In genomic region chr4:12263746-12264145, GRCm38 (mm10) we compare ENCODE assay signal across 22 mouse cellular contexts.
DNase-seq lines count a peak whose midpoint lies in the region; ATAC-seq and TF ChIP-seq lines count a peak whose summit lies in the region.
"Had no signal": no experiment of that assay in that cellular context is flagged by ENCODE, and none has a peak within 500 bp of the region (broad histone marks: within the 10 kb centered on the region; RNA-seq: fewer than 3 reads in every experiment).

No protein-coding gene starts in this region.

- no peak overlapping the region for H3K9ac ChIP-seq in embryonic facial prominence, embryonic 13.5 days
- no peak overlapping the region for H3K9ac ChIP-seq in forebrain, embryonic 15.5 days (replicated peaks)
- no peak overlapping the region for H3K9ac ChIP-seq in hindbrain, embryonic 16.5 days (ENCODE audit: low read depth, low read length)
- no peak overlapping the region for H3K9ac ChIP-seq in neural tube, embryonic 12.5 days
- no peak overlapping the region for H3K9ac ChIP-seq in stomach, postnatal 0 days (ENCODE audit: low read length)
- H3K9ac ChIP-seq: embryonic facial prominence, embryonic 15.5 days; heart, embryonic 12.5 days had no signal

- no peak for TF ChIP-seq EP300 in stomach, postnatal 0 days (optimal IDR thresholded peaks at IDR 0.05)

- ATAC-seq in embryonic facial prominence, embryonic 13.5 days (ENCODE audit: insufficient number of reproducible peaks, insufficient read depth, low FRiP score, low TSS enrichment, low read depth) = 0 out of 2 replicates have a peak, but pooled peaks have one; percentile 15
- ATAC-seq in forebrain, embryonic 15.5 days (replicated peaks) = peak; percentile 69
- peak; percentile 41; the same call in 1 of the 2 replicates for ATAC-seq in hindbrain, embryonic 16.5 days
- 0 out of 2 replicates have a peak, but pooled peaks have one; percentile 39 for ATAC-seq in neural tube, embryonic 12.5 days (ENCODE audit: low FRiP score, low read depth)
- ATAC-seq in stomach, postnatal 0 days (ENCODE audit: low FRiP score, low TSS enrichment) = no peak
- ATAC-seq: inflammation-experienced regulatory T-cells, adult 6 months; Patski had no signal

- H3K27me3 ChIP-seq in embryonic facial prominence, embryonic 13.5 days = no peaks in the 10 kb centered on the region
- no peaks in the 10 kb centered on the region for H3K27me3 ChIP-seq in embryonic facial prominence, embryonic 10.5 days (replicated peaks; ENCODE audit: low read depth, poor library complexity, severe bottlenecking)
- H3K27me3 ChIP-seq in forebrain, embryonic 15.5 days = no peaks in the 10 kb centered on the region
- H3K27me3 ChIP-seq in hindbrain, embryonic 16.5 days (replicated peaks; ENCODE audit: control insufficient read depth, insufficient read depth, low read length) = no peaks in the 10 kb centered on the region
- no peaks in the 10 kb centered on the region for H3K27me3 ChIP-seq in neural tube, embryonic 12.5 days (replicated peaks)
- no peaks in the 10 kb centered on the region for H3K27me3 ChIP-seq in stomach, postnatal 0 days (ENCODE audit: control insufficient read depth, insufficient read depth, low read length)
- H3K27me3 ChIP-seq: embryonic facial prominence, embryonic 15.5 days; heart, embryonic 12.5 days had no signal

- H3K4me3 ChIP-seq in embryonic facial prominence, embryonic 13.5 days = no peak overlapping the region
- H3K4me3 ChIP-seq in embryonic facial prominence, embryonic 10.5 days = no peak overlapping the region
- no peak overlapping the region for H3K4me3 ChIP-seq in forebrain, embryonic 15.5 days
- H3K4me3 ChIP-seq in hindbrain, embryonic 16.5 days (ENCODE audit: low read length) = no peak overlapping the region
- no peak overlapping the region for H3K4me3 ChIP-seq in neural tube, embryonic 12.5 days
- H3K4me3 ChIP-seq in stomach, postnatal 0 days (ENCODE audit: low read depth, low read length) = no peak overlapping the region
- H3K4me3 ChIP-seq in left cerebral cortex, adult 2 months = no peak overlapping the region
- H3K4me3 ChIP-seq: embryonic facial prominence, embryonic 15.5 days; gastrocnemius, adult 2 months; heart, embryonic 12.5 days had no signal

- no peak for TF ChIP-seq CTCF in stomach, postnatal 0 days (IDR thresholded peaks at IDR 0.05; ENCODE audit: low read depth)
- no peak for TF ChIP-seq CTCF in left cerebral cortex, adult 2 months (IDR thresholded peaks at IDR 0.05)

- intact Hi-C loops in left cerebral cortex, adult 2 months (cut with DNase I) = no loop called here

- H3K4me1 ChIP-seq in embryonic facial prominence, embryonic 13.5 days = no peaks in the 10 kb centered on the region
- H3K4me1 ChIP-seq in embryonic facial prominence, embryonic 10.5 days = no peaks in the 10 kb centered on the region
- peaks cover 8% of the 10 kb centered on the region; the same call in 1 of the 2 replicates for H3K4me1 ChIP-seq in forebrain, embryonic 15.5 days
- H3K4me1 ChIP-seq in hindbrain, embryonic 16.5 days (ENCODE audit: control insufficient read depth, insufficient read depth, low read depth, low read length) = peaks cover 5% of the 10 kb centered on the region; the same call in 1 of the 2 replicates
- H3K4me1 ChIP-seq in neural tube, embryonic 12.5 days = no peaks in the 10 kb centered on the region
- H3K4me1 ChIP-seq in stomach, postnatal 0 days (replicated peaks; ENCODE audit: control insufficient read depth, insufficient read depth) = no peaks in the 10 kb centered on the region
- H3K4me1 ChIP-seq: embryonic facial prominence, embryonic 15.5 days; heart, embryonic 12.5 days had no signal

- no peaks in the 10 kb centered on the region for H3K9me3 ChIP-seq in embryonic facial prominence, embryonic 13.5 days
- no peaks in the 10 kb centered on the region for H3K9me3 ChIP-seq in embryonic facial prominence, embryonic 10.5 days
- H3K9me3 ChIP-seq in forebrain, embryonic 15.5 days = no peaks in the 10 kb centered on the region
- no peaks in the 10 kb centered on the region for H3K9me3 ChIP-seq in hindbrain, embryonic 16.5 days (ENCODE audit: control insufficient read depth, low read length)
- H3K9me3 ChIP-seq in neural tube, embryonic 12.5 days = no peaks in the 10 kb centered on the region
- H3K9me3 ChIP-seq in stomach, postnatal 0 days (ENCODE audit: control insufficient read depth, low read length) = no peaks in the 10 kb centered on the region
- H3K9me3 ChIP-seq: embryonic facial prominence, embryonic 15.5 days; heart, embryonic 12.5 days had no signal

- no peak for DNase-seq in embryonic facial prominence, embryonic 10.5 days (ENCODE audit: low spot score)
- no peak for DNase-seq in stomach, postnatal 0 days (ENCODE audit: low spot score)
- DNase-seq in adrenal gland, adult 18-20 months (ENCODE audit: low spot score in 2 of 2) = no peak
- no peak for DNase-seq in left cerebral cortex, adult 2 months (ENCODE audit: extremely low spot score in 1 of 2, low spot score in 2 of 2)
- DNase-seq: adrenal gland, postnatal 14 days; gastrocnemius, adult 2 months; heart, postnatal 14 days; kidney, adult 2 months; kidney, postnatal 14 days; lung, adult 2 months; right cerebral cortex, postnatal 14 days; spleen, adult 18-20 months; thymus, adult 18-20 months had no signal

- no peak overlapping the region for H3K4me2 ChIP-seq in embryonic facial prominence, embryonic 13.5 days
- H3K4me2 ChIP-seq in forebrain, embryonic 15.5 days (replicated peaks) = no peak overlapping the region
- no peak overlapping the region; the same call in 1 of the 2 replicates for H3K4me2 ChIP-seq in hindbrain, embryonic 16.5 days (ENCODE audit: low read length)
- H3K4me2 ChIP-seq in neural tube, embryonic 12.5 days (replicated peaks) = no peak overlapping the region
- no peak overlapping the region for H3K4me2 ChIP-seq in stomach, postnatal 0 days (replicated peaks; ENCODE audit: low read depth)
- H3K4me2 ChIP-seq: embryonic facial prominence, embryonic 15.5 days; heart, embryonic 12.5 days; liver, embryonic 11.5 days had no signal

- no peaks in the 10 kb centered on the region for H3K36me3 ChIP-seq in embryonic facial prominence, embryonic 13.5 days
- no peaks in the 10 kb centered on the region for H3K36me3 ChIP-seq in embryonic facial prominence, embryonic 10.5 days (replicated peaks)
- H3K36me3 ChIP-seq in forebrain, embryonic 15.5 days = no peaks in the 10 kb centered on the region
- H3K36me3 ChIP-seq in hindbrain, embryonic 16.5 days (ENCODE audit: control insufficient read depth, insufficient read depth, low read length) = no peaks in the 10 kb centered on the region
- no peaks in the 10 kb centered on the region for H3K36me3 ChIP-seq in neural tube, embryonic 12.5 days
- H3K36me3 ChIP-seq in stomach, postnatal 0 days (ENCODE audit: control insufficient read depth, insufficient read depth, low read length) = no peaks in the 10 kb centered on the region
- H3K36me3 ChIP-seq: embryonic facial prominence, embryonic 15.5 days; heart, embryonic 12.5 days had no signal

- H3K27ac ChIP-seq in embryonic facial prominence, embryonic 13.5 days = no peak overlapping the region
- H3K27ac ChIP-seq in embryonic facial prominence, embryonic 10.5 days (replicated peaks) = no peak overlapping the region
- peak overlapping the region; percentile 49 for H3K27ac ChIP-seq in forebrain, embryonic 15.5 days (replicated peaks)
- H3K27ac ChIP-seq in hindbrain, embryonic 16.5 days (ENCODE audit: low read depth, low read length) = no peak overlapping the region
- H3K27ac ChIP-seq in neural tube, embryonic 12.5 days = no peak overlapping the region
- H3K27ac ChIP-seq in stomach, postnatal 0 days (replicated peaks) = no peak overlapping the region
- no peak overlapping the region for H3K27ac ChIP-seq in left cerebral cortex, adult 2 months
- H3K27ac ChIP-seq: embryonic facial prominence, embryonic 15.5 days; gastrocnemius, adult 2 months had no signal
